Mouse (Mus musculus) embryonic facial prominence, embryonic 11.5 days (tissue): ENCODE measurements around the gene Calm3. TPM values are rescaled to one million over a fixed set of nuclear protein-coding genes. Genes with fewer than 3 reads are reported as not detected.
A peak's percentile ranks its signal among the peaks of the same experiment; 100 is the strongest.

Source experiments
- ATAC-seq: fragments of 200-750 bp; cut with Nextera tagmentation; replicated peaks from 2 replicates; pipeline ENCODE4 v1.8.0; 2017; ENCODE audit warnings: low read depth; ENCODE audit not compliant: insufficient number of reproducible peaks, low FRiP score, low TSS enrichment
- DNase-seq: peaks from one replicate; pipeline ENCODE4 v3.0.0-alpha.2; 2015; ENCODE audit warnings: low spot score
- H3K27ac ChIP-seq: fragments of 300-500 bp; sonication (generic); replicated peaks from 2 replicates; pipeline ENCODE4 v1.5.1; 2014; ENCODE audit warnings: mild to moderate bottlenecking, low read depth, low read length, control low read depth
- H3K27me3 ChIP-seq: fragments of 300-500 bp; sonication (generic); 2 replicates; pipeline ENCODE4 v1.6.1; 2014; ENCODE audit warnings: mild to moderate bottlenecking, low read length, moderate library complexity, mixed read lengths; ENCODE audit not compliant: control insufficient read depth, insufficient read depth
- H3K36me3 ChIP-seq: fragments of 300-500 bp; sonication (generic); replicated peaks from 2 replicates; pipeline ENCODE4 v1.6.1; 2014; ENCODE audit warnings: low read depth, mild to moderate bottlenecking, low read length, moderate library complexity, mixed read lengths; ENCODE audit not compliant: control insufficient read depth, insufficient read depth
- H3K4me1 ChIP-seq: fragments of 300-500 bp; sonication (generic); 2 replicates; pipeline ENCODE4 v1.6.1; 2014; ENCODE audit warnings: low read length, mixed read lengths; ENCODE audit not compliant: control insufficient read depth, insufficient read depth
- H3K4me2 ChIP-seq: fragments of 300-500 bp; sonication (generic); 2 replicates; pipeline ENCODE4 v1.6.1; 2014; ENCODE audit warnings: low read depth, mild to moderate bottlenecking, control low read depth, low read length, moderate library complexity
- H3K4me3 ChIP-seq: fragments of 300-500 bp; sonication (generic); 2 replicates; pipeline ENCODE4 v1.5.1; 2014; ENCODE audit warnings: low read depth, low read length, control low read depth
- H3K9ac ChIP-seq: fragments of 300-500 bp; sonication (generic); replicated peaks from 2 replicates; pipeline ENCODE4 v1.6.1; 2014; ENCODE audit warnings: mild to moderate bottlenecking, control low read depth, low read length
- H3K9me3 ChIP-seq: fragments of 300-500 bp; sonication (generic); replicated peaks from 2 replicates; pipeline ENCODE4 v1.6.1; 2016; ENCODE audit warnings: mild to moderate bottlenecking, low read length, inconsistent platforms, mixed read lengths; ENCODE audit not compliant: control insufficient read depth
- WGBS: fragments of 180-500 bp; shearing (Covaris S2); extraction: QIAGEN DNeasy Blood & Tissue Kit; methylation state at CpG from one replicate; pipeline ENCODE4 v1.1.7; 2014; 5-methylcytosine and 5-hydroxymethylcytosine counted together
- polyA plus RNA-seq: library from polyadenylated mRNA; unstranded; fragments of >200 nt; fragmentation: Nextera tagmentation; extraction: Ambion mirVana; gene quantifications from 2 replicates; pipeline ENCODE4 v1.2.1, GENCODE M21; 2014

Calm3 gene
- polyA plus RNA-seq, 1 experiment from 2014 or later: 237 TPM

DNA sequence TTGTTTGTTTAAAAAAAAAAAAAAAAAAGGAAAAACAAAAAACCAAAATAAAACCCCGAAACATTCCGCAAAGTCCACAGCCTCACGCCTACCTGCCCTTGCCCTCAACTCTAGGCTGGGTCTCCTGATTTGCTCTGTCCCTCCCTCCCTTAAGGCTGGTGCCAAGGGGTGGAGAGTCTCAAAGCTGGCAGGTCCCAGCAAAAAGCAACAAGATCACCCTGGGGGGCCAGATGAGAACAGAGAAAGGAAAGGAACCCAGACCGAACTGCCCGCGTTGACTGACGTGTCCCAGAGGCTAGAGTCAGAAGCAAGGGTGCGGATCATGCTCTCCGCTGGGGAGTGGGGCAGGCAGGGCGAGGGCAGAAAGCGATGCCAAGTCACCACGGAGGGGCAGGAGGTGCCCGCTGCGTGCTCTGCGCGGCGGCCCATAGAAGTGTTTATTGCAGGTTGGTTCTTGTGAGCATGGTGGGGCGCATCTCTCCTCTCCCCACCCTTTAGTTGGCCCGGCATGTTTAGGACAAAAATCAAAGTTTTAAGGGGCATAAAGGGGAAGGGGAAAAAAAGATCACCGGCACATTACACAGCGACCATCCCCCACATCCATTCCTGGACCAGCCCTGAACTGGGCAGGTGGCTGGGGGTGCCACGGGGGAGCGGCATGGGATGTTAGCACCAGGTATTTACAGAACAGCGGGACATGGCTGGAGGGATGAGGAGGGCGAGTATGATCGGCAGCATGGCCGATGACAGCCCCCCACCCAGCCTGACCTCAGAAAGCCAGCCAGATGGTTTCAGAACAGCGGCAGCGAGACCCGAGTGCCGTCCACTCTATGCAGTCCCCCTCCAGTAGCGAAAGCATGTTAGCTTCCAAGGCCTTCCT lies 8.2 kb downstream of the Calm3 start:
- Histone ChIP-seq H3K9me3 (no peaks in the 10 kb centered on the region), H3K4me1 (peaks cover 2% of the 10 kb centered on the region), H3K27ac (no peak overlapping the region), H3K4me2 (no peak overlapping the region), H3K9ac (no peak overlapping the region), H3K36me3 (peaks cover 15% of the 10 kb centered on the region), H3K27me3 (no peaks in the 10 kb centered on the region), H3K4me3 (no peak overlapping the region)
- 90% methylated on average over 28 of the region's 32 CpGs for WGBS
- ATAC-seq: no peak
- DNase-seq: no peak

GRCm38 (mm10) chr7:16914453-16915343 lies 9.2 kb downstream of the Calm3 start:
- no peak overlapping the region for H3K4me3 ChIP-seq
- peaks cover 15% of the 10 kb centered on the region for H3K36me3 ChIP-seq
- ATAC-seq (no peak), DNase-seq (no peak)
- no peaks in the 10 kb centered on the region; the same call in 1 of the 2 replicates for H3K4me1 ChIP-seq
- H3K9me3 ChIP-seq: no peaks in the 10 kb centered on the region
- no peaks in the 10 kb centered on the region for H3K27me3 ChIP-seq
- no peak overlapping the region for H3K4me2 ChIP-seq
- no peak overlapping the region for H3K27ac ChIP-seq
- 85% methylated on average over 18 of the region's 18 CpGs for WGBS
- no peak overlapping the region for H3K9ac ChIP-seq

DNA sequence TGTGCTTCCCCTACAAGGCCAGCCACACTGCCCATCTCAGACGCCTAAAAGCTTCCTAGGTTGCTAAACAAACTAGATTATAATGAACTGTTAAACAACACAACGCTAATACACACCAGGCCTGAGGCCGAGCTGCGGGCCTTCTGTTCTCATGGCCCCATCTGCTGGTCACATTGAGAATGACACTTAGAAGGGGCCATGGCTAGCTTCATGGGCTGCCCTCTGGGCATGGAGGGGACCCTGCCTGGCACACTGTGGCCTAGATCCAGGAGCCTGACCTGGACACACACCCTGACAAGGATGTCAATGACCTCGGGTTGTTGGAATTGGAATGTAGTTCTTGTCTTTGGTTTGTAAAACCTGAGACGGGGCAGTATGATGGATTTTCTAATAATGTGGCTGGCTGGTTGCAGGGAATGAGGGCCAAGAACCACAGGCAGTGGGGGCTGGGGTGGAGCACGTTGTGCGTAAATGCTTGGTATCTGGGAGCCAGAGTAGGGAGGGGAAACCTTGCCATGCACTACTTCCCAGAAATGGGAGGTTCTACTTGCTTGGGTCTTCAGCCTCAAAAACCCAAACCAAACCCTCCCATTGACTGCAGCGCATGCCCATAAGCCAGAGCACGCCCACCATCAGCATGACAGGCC lies 10.0 kb downstream of the Calm3 start:
- H3K4me3 ChIP-seq: no peak overlapping the region
- H3K9ac ChIP-seq: no peak overlapping the region; the same call in 1 of the 2 replicates
- no peak overlapping the region for H3K27ac ChIP-seq
- 35% methylated on average over 10 of the region's 10 CpGs for WGBS
- H3K36me3 ChIP-seq: peaks cover 15% of the 10 kb centered on the region
- no peaks in the 10 kb centered on the region for H3K27me3 ChIP-seq
- no peak overlapping the region for H3K4me2 ChIP-seq
- H3K9me3 ChIP-seq: no peaks in the 10 kb centered on the region
- DNase-seq (peak; percentile 85), ATAC-seq (peak; percentile 56; the same call in 1 of the 2 replicates)
- no peaks in the 10 kb centered on the region; the same call in 1 of the 2 replicates for H3K4me1 ChIP-seq

DNA sequence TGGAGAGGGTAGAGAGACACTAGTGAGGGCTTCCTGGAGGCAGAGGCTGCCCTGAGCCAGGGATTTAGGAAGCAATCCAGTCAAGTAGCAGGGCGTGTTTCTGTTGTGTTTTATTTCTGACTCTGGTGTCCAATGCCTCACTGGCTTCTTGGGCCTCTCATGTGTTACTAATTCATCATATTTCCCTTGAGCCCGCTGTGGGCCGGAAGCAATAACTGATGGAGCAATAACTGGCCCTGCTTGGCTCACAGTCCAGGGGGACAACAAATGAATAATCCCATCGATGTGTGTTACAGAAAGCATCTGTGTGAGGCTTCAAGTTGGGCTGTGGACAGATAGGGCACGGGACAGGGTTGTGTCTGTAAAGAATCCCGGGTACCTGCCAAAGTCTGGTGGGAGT lies 11.6 kb downstream of the Calm3 start:
- Histone ChIP-seq H3K4me1 (no peaks in the 10 kb centered on the region; the same call in 1 of the 2 replicates), H3K27ac (no peak overlapping the region), H3K4me2 (no peak overlapping the region), H3K9ac (no peak overlapping the region), H3K9me3 (no peaks in the 10 kb centered on the region), H3K36me3 (peaks cover 13% of the 10 kb centered on the region), H3K4me3 (no peak overlapping the region), H3K27me3 (no peaks in the 10 kb centered on the region)
- DNase-seq: no peak
- 68% methylated on average over 6 of the region's 6 CpGs for WGBS
- no peak for ATAC-seq

DNA sequence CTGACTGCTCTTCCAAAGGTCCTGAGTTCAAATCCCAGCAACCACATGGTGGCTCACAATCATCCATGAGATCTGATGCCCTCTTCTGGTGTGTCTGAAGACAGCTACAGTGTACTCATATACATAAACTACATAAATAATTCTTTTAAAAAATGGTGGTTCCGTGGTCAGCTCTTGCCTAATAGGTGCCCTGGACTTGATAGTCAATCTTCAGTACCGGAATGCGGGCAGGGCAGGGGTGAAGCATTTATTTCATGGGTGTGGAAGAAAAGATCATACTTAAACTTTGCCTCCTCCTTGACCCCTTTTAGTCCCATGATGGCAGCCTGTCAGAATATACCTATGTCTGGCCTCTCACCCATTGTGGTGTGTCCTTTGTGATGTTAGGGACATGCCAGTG lies 12.0 kb downstream of the Calm3 start:
- H3K27me3 ChIP-seq: no peaks in the 10 kb centered on the region
- H3K9me3 ChIP-seq: no peaks in the 10 kb centered on the region
- DNase-seq: no peak
- H3K36me3 ChIP-seq: peaks cover 10% of the 10 kb centered on the region
- no peak overlapping the region for H3K4me3 ChIP-seq
- no peaks in the 10 kb centered on the region; the same call in 1 of the 2 replicates for H3K4me1 ChIP-seq
- ATAC-seq: no peak
- no peak overlapping the region for H3K27ac ChIP-seq
- 89% methylated on average over 3 of the region's 3 CpGs for WGBS
- no peak overlapping the region for H3K4me2 ChIP-seq
- no peak overlapping the region for H3K9ac ChIP-seq

GRCm38 (mm10) chr7:16909909-16910308 lies 14.0 kb downstream of the Calm3 start:
- ATAC-seq: no peak
- no peak overlapping the region for H3K27ac ChIP-seq
- 49% methylated on average over 10 of the region's 10 CpGs for WGBS

DNA sequence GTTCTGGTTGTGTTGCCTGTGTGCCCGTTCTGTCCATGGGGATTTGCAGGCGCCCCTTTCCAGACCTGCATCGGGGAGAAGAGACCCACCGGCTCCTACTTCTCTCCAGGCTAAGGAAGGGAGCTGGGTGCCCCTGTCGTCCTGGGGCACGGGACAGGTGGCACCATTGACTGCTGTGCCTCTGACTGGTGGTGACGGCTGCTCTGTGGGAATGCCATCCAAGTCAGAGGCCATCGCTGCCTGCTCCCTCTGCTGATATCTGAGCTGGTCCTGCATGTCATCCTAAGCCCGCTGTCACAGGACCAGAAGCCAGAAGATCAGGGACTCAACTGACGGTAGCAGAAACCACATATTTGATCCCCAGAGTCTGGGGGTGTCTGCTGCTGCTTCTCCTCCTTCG lies 15.1 kb downstream of the Calm3 start:
- WGBS: 61% methylated on average over 11 of the region's 11 CpGs
- H3K9me3 ChIP-seq: no peaks in the 10 kb centered on the region
- H3K4me1 ChIP-seq: peaks cover 3% of the 10 kb centered on the region; the same call in 1 of the 2 replicates
- no peak overlapping the region for H3K4me3 ChIP-seq
- no peak for ATAC-seq
- H3K9ac ChIP-seq: no peak overlapping the region
- no peaks in the 10 kb centered on the region for H3K36me3 ChIP-seq
- H3K4me2 ChIP-seq: no peak overlapping the region
- no peak overlapping the region for H3K27ac ChIP-seq
- no peaks in the 10 kb centered on the region for H3K27me3 ChIP-seq
- DNase-seq: no peak

More at GRCm38 (mm10) chr7:16909909-16910308, 14.0 kb downstream of the Calm3 start:
- Histone ChIP-seq H3K36me3 (peaks cover 6% of the 10 kb centered on the region), H3K4me3 (no peak overlapping the region), H3K4me1 (peaks cover 3% of the 10 kb centered on the region; the same call in 1 of the 2 replicates), H3K27me3 (no peaks in the 10 kb centered on the region), H3K9ac (no peak overlapping the region), H3K4me2 (no peak overlapping the region), H3K9me3 (no peaks in the 10 kb centered on the region)
- no peak for DNase-seq
